Mouse (Mus musculus) spleen, postnatal 36 days (tissue): ENCODE data around the gene Ptprm.

Source experiments
- DNase-seq, 2 experiments: peaks; one replicate each; pipeline ENCODE4 v3.0.0; 2022; ENCODE audit warnings: low spot score in 2 of 2, mixed read lengths in 1 of 2

Ptprm gene

DNA sequence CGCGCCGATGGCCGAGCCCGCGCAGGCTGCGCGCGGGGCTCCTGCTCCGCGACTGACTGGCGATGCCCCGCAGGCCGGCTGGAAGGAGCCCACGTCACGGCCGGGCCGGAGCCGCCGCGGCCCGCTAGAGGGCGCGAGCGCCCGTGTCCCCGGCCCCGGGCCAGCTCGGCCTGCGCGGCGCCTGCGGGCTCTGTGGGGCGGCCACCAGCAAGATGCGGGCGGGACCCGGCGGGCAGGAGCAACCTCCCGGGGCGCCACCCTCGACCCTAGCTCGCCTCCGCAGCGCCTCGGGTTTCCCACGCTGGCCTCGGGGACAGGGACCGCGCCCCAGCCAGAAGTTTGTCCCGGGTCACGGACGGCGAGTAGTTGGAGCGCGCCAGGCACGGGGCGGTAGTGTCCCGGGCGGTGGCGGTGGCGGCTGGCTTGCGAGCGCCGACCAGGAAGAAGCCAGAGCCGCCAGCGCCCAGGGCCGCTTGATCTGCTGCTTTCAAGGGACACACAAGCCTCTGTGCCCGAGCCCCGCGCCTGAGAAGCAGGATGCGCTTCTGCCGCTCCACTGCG lies at the start of gene Ptprm:
Ptprm (minus strand) TSS at position 7 of the 561 bp plus-strand sequence.
- DNase-seq: peak; percentile 20 to 27

DNA sequence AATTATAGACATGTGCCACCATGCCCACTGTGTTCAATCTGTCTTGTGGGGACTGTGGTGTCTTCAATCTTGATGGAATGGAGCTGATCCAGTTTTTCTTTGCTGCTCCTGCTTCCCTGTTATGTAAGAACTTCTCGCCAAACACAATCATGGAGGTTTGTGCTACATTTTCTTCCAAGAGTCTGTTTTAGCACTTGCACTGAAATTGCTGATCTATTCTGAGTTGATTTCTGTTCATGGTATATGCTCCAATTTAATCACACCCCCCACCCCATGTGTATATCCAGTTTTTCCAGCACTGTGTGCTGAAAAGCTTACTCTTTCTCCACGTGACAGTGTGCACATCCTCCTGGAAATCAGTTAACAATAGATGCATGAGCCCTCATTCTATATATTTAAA lies 41.9 kb upstream of the Ptprm start:
- no peak for DNase-seq

DNA sequence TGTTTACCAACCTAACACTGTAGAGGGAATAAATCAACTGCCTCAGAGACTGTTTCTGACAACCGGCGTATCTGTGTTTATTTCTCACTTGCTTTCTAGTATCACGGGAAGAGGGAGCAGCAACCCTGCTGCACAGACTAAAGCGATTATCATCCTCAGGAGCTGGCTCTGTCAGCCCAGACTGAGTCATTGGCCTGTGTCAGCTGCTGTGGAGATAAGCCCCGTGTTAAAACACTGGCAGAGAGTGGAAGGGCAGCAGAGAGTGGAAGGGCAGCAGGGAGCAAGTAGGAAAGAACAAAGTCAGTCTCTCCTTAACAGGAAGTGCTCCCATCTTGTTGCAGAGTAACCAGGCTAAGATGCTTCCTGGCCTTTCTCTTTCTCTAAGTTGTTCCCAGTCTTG lies 36.6 kb upstream of the Ptprm start:
- DNase-seq: no peak

DNA sequence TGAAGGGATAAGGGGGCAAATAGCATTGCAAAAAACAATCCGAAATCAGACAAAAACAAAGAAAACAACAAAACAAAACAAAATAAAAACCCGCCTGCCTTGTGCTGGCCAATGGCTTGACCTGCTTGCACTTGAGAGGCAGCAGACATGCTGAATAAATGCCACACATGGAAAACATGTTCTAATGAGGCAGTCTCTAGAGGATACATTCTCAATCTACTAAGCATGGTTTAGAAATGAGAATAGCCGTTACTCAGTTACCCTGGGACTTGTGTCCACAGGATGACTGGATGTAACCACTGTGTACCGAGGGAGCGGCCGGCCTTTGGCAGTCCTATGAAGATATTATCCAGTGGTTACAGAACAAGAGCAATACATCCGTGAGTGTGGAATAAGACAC lies 33.9 kb upstream of the Ptprm start:
- no peak for DNase-seq

DNA sequence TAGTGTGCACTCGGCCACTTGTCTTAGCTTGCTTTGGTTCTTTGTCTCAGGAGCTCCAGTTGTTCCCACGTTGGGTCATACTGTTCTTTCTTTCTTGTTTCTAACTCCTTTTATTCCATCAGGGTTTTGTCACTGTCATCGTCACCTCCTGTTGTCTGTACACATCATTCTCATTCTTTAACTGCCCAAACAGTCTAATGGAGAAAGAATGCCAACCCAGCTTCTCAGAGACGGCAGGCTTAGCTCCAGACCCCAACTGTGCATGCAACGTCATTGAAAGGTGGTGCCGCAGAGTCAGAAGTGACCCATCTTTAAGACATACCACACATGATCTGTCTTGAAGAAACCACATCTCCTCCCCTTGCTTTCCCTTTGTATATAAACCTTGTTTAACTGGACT lies 31.0 kb upstream of the Ptprm start:
- no peak for DNase-seq

DNA sequence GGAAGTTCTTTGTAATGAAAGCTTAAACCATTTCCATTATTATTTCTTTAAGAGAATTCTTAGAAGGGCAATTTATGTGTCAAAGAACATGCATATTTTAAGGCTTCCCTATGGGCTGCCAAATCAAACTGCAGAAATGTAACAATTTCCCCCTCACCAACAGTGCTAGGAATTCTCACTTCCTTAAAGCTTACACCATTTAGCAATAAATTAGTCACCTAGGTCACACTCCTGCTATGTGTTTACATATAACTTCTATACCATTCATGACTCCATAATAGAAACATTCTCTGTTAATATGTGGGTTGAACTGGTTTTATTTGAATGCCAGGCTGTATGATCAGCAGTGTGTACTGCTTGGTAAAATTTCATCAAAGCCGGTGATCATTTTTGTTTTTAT lies 29.4 kb upstream of the Ptprm start:
- no peak for DNase-seq

DNA sequence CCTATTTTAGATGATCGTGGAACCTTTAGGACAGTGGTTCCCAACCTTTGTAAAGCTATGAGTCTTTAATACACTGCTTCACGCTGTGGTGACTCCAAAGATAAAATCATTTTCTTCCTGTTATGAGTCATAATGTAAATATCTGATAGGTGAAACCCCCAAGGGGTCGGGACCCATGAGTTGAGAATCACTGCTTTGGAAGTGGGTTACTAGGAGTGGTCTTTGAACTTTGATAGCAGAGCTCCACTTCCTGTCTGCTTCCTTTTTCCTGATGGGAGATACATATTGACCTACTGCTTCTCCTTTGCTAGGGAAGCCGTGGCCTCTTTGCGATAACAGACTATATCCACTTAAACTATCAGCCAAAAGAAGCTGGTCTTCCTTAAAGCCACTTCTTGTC lies 27.4 kb upstream of the Ptprm start:
- DNase-seq: no peak

DNA sequence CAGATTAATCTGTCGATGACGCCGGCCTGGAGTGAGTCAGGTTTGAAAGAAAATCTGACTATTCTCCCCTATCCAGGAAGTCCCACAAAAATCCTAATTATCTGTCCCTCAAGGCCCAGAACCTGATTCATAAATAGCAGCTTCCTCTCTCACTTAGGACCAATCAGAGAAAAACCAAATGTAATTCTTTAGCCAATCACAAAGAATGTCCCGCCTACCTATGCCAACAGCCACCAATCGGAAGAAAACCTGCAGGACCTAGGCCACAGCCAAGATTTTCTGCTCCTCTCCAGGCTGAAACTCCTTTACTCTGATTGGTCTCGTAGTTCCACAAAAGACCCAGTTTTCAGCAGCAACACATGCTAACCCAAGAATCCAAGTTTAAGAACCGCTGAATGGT lies 13.6 kb upstream of the Ptprm start:
- DNase-seq: no peak

DNA sequence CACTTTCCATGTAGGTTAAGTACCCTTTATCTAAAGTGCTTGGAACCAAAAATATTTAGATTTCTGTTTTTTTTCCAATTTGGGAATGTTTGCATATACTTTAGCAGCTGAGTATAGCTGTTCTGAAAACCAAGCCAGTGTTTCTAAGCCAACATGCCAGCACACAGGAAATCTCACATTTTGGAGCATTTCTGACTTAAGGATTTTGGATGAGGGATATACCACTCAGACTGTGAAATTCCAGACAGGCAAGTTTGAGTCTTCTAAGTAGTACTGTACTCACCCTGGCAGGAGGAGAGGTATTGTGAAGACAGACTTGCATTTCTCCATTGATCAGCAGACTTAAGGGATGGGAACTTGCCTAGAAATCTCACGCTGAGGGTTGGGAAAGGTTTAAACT lies 10.2 kb upstream of the Ptprm start:
- no peak for DNase-seq

DNA sequence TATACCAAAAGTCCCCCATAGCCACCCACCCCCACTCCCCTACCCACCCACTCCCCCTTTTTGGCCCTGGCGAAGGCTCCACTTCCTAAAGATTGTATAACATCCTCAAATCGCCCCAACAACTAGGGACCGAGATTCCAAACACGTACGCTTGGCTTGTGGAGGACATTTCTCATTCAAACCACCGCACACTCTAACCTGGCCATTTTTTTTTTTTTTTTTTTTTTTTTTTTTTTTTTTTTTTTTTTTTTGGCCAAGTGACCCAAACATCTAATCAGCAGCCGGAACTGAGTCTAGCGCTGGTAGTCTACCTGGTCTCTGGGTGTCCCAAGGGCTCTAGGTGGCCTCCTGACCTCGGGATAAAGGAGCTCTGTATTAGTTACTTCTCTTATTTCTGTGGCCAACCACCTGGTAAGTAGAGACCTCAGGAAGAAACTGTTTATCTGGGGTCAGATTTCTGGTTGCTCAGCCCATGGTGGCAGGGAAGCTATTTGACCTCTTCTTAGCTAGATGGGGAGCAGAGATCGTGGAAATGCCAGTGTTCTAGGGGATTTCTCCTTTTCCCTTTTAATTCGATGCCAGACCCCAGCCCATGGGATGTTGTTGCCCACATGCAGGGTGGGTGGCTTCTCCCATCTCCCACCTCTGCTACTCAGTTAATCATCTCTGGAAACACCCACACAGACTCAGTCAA lies 9.3 kb upstream of the Ptprm start:
- no peak for DNase-seq

DNA sequence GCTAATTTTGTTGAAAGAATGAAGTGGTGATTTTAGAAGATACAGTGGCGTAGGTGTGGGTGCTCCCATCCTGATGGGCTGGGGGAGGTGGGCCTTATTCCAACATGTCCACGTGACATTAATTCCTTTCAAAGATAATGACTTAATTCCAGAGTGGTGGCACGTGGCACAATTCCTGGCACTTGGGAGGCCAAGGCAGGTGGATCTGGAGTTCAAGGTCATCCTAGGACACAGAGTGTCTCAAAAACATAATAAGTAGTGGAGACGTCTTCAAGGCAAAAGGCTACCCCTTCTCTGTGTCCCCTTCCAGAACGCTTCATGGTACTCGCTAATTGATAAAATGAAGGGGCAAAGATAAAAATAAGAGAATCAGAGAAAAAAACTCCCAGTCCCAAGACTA lies 7.9 kb upstream of the Ptprm start:
- no peak for DNase-seq

DNA sequence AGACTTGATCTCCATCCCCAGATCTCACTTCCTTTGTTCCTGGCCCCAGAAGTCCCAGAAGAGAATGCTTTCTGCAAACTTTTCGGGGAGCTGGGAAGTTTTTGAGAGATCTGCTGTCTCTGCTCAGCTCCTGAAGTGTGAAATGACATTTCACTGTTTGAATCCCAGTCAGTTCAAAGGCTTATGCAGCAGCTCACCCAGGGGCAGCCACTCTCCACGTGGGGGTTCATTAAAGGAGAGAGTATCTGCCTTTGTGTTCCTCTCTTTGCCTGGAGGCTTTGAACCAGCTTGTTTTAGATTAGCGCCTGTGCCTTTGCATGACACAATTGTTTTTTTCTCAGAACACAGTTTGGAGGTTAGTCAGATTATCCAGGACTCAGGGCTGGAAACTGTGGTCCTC lies 6.3 kb upstream of the Ptprm start:
- DNase-seq: no peak

DNA sequence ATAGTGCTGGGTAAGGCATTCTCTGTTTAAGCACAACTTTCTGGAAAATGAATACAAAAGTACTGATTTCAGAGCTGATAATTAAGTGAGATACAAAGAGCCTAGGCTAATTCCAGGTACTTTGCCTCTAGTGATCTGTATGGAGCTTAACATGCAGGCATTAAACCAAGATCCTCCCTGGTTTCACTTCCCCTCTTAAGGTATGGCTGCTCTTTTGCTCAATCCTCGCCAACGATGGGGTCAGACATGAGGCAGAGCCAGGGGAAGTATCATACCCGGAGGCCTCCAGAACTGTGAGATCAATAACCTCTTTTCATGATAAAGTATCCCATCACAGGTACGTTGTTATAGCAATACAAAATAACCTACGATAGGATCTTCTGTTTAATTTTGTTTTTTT lies 5.3 kb upstream of the Ptprm start:
- DNase-seq: no peak

DNA sequence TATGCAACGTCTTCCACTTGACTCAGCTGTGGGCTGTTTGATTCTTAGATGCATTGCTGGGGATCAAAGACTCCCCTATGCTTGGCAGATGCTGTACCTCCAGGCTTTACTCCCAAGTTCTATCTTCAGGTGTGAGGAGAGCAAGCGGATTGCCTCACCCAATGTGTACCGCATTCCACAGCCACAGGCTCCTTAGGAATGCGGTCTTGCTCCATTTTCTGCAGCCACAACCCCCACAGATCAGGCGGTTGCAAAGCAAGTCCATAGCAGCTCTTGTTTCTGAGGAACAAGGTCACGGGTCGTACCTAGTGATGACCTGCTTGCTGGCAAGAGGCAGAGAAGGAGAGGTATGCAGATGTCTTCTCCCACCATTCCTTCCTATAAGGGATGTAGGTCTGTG lies 4.3 kb upstream of the Ptprm start:
- no peak for DNase-seq

DNA sequence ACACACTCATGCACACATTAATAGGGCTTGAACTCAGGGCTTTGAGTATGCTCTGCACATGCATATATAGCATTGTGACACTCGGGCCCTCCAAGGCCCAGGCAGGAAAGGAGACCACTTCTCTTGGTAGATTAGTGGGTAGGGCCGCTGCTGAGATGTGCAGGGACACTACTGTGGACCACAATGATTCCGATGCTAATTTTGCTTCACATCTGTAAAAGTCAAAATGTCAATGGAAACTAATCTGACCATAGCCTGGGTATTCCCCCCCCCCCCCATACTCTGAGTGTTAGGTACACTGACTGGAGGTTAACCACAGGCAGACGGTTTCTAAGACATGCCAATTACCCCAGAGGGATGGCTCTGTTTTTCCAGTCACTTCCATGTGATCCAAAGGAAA lies 2.9 kb upstream of the Ptprm start:
- DNase-seq: no peak

DNA sequence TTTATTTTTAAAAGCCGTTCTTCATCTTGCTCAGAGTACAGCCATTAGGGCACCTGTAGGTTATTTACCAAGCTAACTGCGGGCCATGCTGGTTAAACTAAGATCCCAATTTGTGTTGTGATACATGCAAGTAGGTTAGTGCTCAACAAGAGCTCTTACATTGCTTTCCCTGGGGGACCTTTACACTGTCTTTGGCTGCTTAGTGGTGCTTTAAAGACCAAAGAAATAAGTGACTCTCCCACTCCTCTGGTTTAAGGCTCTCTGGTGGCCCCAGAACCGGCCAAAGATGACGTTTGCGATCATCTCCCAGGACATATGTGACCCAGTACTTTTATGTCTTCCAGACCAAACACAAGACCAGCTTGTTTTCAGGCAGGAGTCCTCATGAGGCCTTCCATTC lies 994 bp upstream of the Ptprm start:
- DNase-seq: no peak

DNA sequence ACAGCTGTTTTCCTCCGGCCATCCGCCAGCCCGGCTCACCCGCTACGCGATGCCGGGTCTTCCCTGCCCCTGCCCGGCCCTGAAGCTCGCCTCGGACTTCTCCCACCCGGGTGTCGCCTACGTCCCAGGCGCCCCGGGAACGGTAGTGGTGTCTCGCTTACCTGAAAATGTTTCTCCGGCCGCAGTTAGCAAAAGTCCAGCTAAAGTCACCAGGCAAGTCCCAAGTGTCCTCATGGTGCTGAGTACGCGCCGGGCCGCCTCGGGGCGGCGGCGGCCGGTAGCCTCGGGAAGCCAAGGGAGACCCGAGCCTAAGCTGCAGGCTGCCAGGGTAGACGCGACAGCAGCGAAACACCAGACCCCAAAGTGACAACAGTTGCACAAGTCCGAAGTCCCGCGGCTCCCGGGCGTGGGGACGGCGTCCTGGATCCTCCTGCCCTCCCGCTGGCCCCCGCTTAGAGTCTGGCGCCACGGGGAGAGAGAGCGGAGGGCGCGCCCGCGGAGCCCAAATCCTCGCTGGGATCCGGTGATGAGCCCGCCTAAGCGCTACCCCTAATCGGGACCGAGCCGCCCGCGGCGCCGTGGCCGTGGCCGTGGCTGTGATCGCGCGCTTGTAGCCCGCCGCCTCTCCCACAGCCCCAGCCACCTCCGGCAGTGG lies 334 bp downstream of the Ptprm start:
- no peak for DNase-seq

DNA sequence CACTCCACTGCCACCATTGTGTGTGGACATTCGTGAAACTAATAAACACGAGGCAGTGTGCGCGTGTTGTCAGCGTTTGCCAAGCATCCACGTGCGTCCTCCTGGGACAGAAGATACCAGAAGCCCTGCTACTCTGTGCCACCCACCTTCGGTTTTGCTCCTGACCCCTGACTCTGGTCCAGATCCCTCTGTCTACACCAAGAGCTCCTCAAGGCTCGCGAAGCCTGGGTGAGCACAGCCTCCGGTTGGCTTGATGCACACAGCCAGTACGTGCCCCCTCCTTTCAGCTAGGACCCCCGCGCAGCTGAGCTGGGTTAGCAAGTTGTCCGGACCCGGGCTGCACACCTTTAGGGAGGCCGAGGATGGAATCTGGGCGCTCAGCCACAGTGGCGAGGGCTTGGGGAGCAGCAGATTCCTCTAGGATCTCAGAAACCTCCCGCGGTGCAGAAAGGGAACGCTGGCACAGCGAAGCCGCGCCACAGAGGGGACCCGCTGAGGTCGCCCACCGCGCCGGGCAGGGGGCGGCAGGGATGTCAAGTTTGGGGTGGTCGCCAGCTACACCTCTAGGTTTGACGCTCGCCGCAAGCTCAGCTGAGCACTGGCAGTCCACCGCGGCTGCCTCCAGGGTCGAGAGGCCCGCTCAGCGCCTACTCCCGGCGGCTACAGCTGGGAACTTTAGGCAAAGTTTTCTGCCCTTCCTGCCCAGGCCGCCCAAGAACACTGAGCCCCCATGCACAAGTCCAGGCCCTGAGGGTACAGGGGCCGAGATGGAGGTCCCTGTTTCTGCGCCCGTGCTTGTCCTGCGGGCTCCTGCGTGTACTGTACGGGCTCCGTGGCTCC lies 1.1 kb downstream of the Ptprm start:
- no peak for DNase-seq

DNA sequence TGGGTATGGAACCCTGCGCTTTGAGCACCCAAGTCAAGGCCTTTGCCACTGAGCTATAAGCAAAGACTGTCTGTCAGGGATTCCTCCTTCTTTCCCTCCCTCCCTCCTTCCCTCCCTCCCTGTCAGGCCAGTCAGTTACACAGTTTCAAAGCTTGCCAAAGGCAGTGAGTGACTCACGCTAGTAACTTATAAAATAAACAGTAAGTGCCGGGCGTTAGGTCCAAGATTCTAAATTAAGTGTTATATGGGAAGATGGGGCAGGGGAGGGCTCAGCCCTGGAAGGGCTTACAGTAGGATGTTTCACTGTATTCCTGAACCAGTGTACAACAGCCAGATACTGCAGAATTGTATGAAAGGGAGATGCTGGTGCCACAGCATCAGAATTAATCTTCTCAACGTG lies 2.8 kb downstream of the Ptprm start:
- DNase-seq: no peak

DNA sequence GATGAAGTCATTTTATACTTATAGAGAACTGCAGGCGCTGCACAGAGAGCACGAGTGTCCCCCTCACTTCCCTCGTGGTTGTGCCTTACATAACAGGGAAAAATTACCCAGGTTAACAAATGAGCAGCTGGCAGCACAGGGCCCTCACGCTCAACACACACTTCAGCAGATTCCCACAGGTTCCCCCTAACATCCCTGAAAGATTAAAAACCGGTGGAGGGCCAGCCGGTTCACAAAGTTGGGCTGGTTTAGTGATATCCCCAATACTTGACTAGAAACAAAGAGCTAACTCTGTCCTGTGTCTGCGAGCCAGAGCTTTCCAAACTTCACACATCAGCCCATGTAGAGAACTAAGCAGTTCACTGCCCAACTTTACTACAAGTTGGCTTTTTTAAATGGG lies 3.7 kb downstream of the Ptprm start:
- DNase-seq: no peak

DNA sequence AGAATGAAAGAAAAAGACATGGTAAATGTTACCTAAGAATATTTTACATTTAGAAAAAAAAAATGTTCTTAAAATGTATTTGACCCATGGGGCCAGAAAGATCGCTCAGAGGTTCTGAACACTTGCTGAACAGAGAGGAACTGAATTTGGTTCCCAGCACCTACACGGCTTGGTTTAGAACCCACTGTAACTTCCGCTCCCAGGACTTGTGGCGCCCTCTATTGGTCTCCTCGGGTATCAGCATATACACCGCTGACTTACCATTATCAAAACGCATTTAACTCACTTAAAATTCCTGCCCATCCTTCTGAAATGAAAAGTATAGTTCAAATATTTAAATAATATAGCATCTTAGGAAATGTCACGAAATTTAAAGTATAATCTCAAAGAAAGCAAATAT lies 4.7 kb downstream of the Ptprm start:
- DNase-seq: no peak

DNA sequence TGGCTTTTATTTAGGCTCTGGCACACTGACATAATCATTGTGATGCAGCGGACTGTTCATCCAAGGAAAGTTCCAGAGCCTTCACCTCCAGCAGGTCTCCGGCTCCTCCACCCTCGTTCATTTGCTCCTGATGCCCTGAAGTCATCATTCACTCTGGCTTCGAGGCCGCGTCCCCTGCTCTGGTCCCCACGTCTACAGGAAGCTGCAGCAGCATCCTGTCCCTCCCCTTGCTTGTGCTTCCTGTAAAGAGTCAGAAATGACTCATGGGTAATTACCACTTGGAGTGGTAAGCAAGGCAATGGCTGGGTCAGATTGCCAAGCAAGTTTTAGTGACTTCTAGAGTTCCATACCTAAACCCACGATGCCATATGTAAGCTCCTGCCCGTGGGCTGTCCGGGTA lies 7.3 kb downstream of the Ptprm start:
- DNase-seq: peak in 1 of 2 experiments; percentile 3

DNA sequence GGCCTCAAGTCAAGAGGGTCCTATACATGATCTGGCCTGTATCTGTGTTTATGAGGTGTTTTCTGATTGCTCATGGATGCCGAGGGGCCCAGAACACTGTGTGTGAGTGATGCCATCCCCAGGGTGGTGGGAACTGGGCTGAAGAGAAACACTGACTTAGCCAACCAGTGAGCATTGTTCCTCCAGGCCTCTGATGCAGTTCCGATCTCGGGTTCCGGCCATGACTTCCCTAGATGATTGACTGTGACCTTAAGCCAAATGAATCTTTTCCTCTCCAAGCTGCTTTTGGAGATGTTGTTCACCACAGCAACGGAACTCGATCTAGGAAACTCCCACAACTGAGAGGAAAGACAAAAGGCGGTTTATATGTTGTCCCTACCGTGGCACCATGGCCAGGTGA lies 9.1 kb downstream of the Ptprm start:
- no peak for DNase-seq
